Mouse (Mus musculus): ENCODE results near the gene 4931406C07Rik.
"Not testable (repeated sequence)": the region's sequence is repeated elsewhere in the genome, so short reads cannot be mapped to it uniquely, and the experiment has no call there.

Gene 4931406C07Rik

DNA sequence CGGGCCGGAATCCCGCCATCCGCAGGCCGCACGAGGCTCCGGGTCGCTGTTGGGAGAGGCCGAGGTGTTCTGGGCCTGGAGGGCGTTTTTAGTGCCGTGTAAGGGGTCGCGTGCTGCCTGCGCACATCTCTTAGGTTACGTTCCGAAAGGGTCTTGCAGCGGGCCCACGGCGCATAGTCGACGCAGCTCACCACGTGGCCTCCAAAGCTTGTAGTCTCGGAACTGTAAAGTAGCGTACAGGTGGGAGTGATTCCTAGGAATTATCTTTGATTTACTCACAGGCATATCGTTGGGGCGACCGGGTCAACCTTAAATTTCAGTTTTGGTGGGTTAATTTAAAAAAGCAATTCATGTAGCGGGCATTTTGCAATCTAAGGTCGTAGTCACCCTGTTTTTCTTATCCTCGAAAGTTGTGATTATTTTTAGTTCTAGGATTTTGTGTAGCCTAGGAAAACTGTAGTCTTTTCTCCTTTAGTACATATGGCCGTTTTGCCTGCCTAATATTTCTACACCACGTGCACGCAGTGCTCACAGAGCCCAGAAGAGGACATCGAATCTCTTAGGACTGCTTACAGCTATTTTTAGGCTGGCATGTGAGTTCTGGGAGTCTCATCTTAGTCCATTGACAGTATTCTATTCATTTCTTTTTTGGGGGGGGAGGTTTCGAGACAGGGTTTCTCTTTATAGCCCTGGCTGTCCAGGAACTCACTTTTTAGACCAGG, at the start of gene 4931406C07Rik:
Gene 4931406C07Rik, minus strand, starts transcription at position 51 of the 722 bp plus-strand sequence.
- DNase-seq (ENCODE audit: extremely low read depth, low read depth, low spot score), result no peak

DNA sequence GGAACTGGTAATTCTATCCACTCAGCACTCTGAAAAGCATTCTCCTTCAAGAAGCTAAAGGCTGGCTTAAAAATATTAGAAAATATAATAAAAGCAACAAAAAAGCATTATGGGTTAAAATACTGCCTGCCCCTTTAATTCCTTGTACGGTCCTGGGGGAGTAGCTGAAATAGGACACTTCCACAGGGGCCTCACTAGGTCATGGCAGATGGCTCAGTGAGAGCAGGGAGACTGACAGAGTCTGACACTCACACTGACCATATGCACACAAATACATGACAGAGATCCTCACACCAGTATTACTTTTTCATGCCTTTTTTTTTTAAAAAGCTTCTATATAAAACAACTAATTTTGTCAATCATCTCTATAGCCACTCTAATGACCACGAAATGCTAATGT, 43.7 kb upstream of the 4931406C07Rik start:
- DNase-seq (ENCODE audit: extremely low read depth, low read depth, low spot score), result no peak

DNA sequence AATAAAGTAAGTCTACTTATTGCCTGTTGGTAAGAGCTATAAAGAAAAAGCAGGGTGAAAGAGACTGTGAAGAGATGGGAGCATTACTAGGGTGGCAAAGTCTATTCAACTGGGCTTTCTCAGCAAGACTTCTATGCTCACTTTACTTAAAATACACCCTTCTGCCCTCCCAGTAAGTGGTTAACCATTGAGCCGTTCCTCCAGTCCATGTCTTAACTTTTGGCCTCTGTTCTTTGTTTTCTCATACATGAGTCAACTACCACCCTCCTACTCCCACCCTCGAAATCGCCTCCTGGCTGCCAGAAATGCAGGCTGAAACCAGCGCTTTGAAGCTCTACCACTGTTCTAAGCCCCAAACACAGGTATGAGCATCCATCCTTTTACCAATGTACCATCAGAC, 31.5 kb upstream of the 4931406C07Rik start:
- DNase-seq (ENCODE audit: extremely low read depth, low read depth, low spot score), result no peak

DNA sequence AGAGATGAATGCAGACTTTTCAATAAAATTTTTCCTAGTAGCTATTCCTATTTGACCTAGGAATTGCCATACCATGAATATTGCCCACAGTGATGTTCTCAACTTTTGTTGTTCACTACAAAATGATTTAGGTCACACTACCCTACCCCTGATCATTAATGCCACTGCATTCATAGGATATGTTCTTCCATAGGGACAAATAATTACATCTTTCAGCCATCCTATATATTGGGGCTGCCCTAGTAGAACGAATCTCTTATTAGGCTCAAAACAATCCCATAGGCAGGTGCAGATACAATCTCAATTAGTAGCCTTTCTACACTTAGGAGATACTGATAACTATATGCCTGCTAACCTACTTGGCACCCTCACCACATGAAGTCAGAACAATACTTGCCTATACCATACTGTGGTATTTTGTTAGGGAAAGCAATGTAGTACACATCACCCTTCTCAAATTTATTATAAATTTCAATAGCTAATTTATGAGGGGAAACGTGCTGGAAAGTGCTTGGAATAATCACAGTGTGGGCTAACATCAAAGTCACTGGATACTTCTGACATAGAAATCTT, 12.0 kb upstream of the 4931406C07Rik start:
- DNase-seq (ENCODE audit: extremely low read depth, low read depth, low spot score), result no peak

DNA sequence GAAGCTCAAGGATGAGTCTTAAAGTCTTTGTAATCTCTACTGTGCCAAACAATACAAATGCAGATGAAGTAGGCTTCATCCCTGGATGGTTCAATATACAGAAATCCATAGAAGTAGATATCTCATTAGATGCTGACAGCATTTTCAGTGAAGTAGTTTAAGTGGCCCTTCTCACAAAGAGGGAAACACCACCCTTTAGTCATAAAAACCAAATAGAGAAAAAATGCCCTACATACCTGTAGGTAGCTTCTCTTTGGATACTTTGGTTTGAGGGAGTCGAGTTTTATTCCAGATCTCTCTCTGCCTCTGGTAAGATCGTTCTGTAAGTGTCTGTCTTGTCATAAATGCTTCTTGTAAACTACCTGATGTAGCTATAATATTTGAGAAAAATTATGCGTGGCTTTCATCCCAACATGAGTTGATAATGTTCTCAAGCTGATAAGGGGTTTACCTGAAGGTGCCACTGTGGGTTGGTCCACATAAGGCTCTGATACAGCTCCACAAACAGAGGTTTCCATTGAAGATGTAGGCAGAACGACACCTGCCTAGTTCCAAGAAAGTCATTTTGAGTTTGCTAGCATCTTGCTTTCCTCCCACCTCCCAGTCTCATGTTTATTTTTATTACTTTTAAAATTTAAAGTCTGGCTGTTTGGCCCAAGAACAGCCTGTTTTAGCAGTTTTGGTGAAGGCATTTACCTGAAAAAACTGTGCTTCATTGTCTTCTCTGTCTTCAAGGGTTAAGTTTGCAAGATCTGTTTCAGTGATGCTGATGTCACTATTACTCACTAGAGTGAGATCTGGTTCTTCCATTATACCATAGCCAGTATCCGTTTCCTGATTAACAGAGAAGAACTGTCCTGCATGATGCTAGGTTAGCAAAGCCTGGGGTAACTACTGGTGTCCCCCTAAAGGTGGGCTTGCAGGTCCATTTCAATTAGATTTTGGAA, 11.2 kb upstream of the 4931406C07Rik start:
- DNase-seq (ENCODE audit: extremely low read depth, low read depth, low spot score), result no peak

DNA sequence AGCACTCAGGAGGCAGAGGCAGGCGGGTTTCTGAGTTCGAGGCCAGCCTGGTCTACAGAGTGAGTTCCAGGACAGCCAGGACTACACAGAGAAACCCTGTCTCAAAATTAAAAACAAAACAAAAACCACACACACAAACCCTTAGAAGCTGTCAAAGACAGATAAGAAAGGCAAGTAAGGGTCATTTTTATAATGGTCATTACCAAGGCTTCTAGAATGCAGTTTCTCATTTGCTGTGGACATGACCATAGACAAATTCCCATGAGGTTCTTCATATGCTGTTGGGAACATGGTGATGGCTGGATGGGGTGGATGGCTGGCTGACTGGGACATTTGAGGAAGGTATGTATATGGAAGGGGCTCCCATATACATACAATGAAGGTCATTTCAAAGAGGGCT, 10.0 kb upstream of the 4931406C07Rik start:
- not testable (repeated sequence) for DNase-seq (ENCODE audit: extremely low read depth, low read depth, low spot score)

DNA sequence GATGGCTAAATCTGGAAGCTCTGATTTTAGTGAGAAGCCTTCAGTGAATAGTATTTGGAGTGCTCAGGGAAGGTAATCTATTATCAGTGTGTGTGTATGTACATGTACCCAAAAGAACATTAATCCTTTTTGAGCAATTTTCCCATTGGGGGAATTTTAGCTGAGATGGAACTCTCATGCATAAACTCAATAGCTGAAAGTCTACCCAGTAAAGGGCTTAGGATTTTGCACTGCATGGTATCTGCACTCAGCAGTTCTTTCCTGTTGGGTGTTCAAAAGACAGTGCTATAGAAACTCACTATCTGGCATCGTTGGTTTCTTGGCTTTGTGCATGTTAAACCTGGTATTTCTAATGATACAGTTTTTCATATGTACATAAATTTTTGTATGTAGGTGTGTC, 8.4 kb upstream of the 4931406C07Rik start:
- DNase-seq (ENCODE audit: extremely low read depth, low read depth, low spot score), result no peak

DNA sequence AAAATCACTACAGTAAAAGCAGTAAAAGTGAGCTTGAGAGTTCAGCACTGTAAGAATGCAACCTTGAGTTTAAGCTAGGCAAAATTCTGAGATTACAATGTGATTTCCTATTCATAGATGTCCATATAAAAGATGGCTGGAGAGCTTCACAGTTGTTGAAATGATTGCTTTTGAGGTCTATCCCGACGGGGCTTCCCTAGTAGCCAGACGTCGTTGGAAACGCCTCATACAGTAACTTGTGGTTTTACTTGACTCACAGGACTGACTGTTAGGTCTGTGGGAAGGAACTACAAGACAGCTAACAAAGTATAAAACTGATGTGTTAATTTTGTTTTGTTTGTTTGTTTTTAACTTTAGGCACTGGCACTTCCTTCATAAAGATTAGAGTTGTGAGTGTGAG, 7.4 kb upstream of the 4931406C07Rik start:
- DNase-seq (ENCODE audit: extremely low read depth, low read depth, low spot score), result no peak

DNA sequence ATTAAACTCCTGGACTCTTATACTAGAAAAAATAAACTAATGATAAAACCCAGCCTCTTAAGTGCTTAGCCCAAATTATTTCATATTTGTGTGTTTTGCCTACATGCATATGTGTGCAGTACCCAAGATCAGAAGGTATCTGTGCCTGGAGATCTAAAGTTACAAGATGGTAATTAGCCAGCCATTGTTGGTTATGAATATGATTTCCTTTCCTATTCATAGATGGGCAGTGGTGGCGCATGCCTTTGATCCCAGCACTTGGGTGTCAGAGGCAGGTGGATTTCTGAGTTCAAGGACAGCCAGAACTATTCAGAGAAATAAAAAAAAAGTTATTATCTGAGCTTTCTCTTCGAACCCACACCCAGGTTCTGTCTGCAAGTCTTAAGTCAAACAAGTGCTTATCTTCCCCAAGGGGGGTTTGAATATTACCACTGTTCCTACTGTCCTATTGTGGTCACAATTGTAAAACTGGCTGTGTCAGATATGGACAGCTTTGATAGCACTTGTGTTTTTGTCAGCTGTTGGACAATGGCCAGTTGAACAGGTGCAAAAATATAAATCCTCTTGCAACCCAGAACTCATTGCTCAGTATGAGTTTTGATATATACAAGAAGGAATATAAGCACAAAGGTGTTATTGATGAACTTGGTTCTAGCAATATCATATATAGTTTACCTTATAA, 5.9 kb upstream of the 4931406C07Rik start:
- DNase-seq (ENCODE audit: extremely low read depth, low read depth, low spot score), result no peak

DNA sequence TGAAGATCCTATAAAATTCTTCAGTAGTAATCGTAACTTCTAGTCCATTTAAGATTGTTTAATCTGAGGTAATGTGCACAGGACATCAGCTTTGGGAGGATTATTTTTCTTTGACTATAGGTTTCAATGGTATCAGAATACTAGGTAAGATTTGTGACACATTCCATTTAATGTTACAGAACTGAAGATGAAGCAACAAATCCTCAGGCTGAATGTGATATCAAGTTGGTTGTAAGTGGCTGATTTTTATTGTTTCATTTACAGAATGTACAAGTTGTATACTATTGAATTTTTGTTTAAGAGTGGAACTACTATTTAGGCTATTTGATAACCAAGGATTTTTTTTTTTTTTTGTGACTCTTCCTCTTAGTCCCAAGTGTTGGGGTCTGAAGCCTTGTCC, 3.9 kb upstream of the 4931406C07Rik start:
- no peak for DNase-seq (ENCODE audit: extremely low read depth, low read depth, low spot score)

DNA sequence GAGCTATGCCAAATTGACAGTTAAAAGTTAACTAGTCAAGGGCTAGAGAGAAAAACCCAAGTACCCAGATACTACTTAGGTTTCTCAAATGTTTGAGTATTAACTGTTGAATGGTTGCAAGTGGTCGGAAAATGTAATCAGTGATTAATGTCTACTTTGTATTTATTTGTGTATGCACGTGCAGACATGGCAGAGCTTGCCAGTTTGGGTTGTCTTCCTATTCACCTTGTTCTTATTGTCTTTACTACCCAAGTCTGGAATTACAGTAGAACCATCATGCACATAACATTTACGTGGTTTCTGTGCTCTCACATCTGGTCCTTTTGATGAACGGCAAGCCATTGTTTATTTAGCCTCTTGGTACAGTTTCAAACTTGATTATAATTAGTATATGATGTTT, 3.2 kb upstream of the 4931406C07Rik start:
- no peak for DNase-seq (ENCODE audit: extremely low read depth, low read depth, low spot score)

DNA sequence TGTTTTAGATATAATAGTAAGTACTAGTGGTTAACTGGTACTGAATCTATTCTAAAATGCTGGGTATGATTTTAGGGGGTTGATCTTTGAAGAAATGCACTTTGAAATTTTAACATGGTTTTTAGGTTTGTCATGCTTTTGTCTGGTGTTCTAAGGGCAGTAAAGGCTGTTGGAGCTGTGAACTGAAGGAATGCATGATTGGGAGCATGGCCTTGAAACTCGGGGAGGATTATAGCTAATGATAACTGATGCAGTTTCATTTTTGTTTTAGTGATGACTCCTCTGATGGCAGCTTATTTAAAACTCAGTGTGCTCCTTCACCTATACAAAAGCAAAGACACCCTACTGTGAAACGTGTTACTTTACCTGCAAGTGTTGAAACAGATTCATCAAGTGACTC, 2.0 kb upstream of the 4931406C07Rik start:
- DNase-seq (ENCODE audit: extremely low read depth, low read depth, low spot score), result no peak

DNA sequence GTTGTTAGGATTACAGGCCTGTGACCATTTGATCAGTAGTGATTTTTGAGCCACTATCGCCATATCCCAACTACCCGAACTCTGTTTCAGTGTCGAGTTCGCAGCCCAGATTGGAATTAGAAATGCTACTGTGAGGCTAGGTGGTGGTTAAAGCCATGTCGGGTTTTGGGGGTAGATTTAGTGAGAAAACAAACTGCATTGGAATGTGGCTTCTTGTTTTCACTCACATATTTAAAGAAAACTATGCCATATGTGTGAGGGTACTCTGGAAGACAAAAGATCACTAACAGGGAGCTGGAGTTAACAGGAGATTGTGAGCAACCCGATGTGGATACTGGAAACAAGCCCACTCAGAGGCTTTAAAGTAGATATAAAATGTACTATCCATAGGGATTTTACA, 1.0 kb upstream of the 4931406C07Rik start:
- DNase-seq (ENCODE audit: extremely low read depth, low read depth, low spot score), result no peak

DNA sequence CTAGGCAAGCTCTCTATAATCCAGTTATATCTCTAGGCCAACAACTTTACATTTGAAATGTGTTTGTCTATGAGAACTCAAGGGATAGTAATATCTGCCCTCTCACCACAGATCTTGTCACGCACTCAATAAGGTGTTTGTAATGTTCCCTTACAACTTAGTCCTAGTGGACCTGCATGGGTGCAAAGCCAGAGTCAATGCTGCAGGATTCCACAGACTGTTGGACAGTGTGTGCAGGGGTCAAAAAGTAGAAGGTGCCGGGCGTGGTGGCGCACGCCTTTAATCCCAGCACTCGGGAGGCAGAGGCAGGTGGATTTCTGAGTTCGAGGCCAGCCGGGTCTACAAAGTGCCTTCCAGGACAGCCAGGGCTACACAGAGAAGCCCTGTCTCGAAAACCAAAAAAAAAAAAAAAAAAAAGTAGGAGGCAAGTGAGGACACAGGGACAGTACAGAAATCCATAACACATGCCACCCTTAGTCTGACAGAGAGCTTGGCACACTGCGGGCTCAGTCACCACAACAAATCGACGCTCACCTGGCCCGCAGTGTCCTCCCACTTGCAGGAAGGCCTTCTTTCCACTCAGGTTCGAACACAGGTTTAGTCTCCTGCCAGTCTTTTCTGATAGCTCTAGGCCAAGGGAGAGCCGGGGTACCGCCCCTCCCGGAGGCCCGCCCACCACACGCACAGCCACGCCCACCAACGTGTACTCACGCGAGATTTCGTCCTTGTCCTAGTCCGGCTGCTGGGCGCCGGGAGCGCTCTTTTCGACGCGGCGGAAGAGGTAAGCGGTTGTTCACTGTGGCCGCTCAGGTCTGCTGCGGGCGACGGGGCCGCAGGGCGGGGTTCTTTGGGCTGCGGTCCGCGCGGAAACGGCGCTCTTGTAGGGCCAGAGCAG, 498 bp downstream of the 4931406C07Rik start, which contains the start of gene Taf1d:
Gene Taf1d, plus strand, starts transcription at position 712 of the 895 bp plus-strand sequence.
- peak; percentile 43 for DNase-seq (ENCODE audit: extremely low read depth, low read depth, low spot score)

DNA sequence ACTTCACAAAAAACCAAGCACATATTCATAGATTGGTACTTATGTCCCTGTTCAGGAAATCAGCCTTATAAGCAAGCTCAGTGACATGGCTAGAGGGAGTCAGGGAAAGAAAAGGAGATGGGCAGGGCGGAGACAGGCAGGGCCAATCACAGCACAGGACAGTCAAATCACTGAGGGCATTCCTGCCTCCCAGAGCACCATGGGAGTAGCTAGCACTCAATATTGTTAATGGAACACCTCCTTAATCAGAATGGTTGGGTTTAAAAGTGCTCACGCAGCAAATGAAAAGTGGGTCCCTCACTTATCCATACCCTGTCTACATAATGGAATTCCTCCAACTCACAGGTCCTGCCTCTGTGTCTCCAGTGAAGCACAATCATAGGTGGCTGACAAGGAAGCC, 3.4 kb downstream of the 4931406C07Rik start:
- DNase-seq (ENCODE audit: extremely low read depth, low read depth, low spot score), result no peak

DNA sequence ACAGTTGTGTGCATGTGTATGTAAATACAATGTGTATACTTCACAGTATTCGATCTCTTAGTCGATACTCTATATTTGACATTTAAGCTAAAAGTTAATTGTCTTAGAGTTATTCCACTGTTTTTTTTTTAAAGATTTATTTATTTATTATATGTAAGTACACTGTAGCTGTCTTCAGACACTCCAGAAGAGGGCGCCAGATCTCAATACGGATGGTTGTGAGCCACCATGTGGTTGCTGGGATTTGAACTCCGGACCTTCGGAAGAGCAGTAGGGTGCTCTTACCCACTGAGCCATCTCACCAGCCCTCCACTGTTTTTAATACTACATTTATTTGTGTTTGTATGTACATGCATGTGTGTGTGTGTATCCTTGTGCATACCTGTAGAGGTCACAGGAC, 4.2 kb downstream of the 4931406C07Rik start:
- DNase-seq (ENCODE audit: extremely low read depth, low read depth, low spot score), result not testable (repeated sequence)

DNA sequence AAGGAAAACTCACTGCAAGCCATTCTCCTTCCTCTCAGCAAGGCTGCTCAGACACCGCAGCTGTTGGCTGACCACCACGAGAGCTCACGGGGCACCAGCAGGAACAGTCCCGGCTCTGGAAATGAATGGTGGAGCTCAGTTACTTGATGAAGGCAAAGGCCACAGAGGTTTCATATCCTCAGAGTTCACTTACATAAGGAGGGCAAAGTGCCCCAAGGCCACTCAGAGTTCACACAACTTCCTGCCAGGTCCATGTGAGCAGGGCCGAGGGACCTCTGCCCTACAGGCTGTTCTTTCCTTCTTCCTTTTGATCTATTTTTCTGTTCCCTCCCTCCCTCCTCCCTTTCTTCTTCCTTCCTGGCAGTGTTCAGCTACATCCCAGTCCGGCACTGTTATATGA, 4.8 kb downstream of the 4931406C07Rik start:
- no peak for DNase-seq (ENCODE audit: extremely low read depth, low read depth, low spot score)

DNA sequence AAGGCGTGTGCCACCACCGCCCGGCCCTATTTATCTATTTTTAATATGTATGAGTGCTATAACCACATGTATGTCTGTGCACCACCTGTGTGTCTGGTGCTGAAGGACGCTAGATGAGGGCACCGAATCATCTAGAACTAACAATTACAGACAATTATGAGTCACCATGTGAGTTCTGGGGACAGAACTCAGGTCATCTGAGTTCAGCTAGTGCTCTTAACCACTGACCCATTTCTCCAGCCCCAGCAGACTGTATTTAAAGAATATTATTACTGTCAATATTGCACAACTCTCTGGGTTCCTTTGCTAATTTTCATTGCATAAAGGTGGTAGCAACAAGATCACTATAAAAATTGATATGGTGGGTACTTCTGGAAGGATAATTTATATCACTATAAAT, 6.2 kb downstream of the 4931406C07Rik start:
- no peak for DNase-seq (ENCODE audit: extremely low read depth, low read depth, low spot score)

DNA sequence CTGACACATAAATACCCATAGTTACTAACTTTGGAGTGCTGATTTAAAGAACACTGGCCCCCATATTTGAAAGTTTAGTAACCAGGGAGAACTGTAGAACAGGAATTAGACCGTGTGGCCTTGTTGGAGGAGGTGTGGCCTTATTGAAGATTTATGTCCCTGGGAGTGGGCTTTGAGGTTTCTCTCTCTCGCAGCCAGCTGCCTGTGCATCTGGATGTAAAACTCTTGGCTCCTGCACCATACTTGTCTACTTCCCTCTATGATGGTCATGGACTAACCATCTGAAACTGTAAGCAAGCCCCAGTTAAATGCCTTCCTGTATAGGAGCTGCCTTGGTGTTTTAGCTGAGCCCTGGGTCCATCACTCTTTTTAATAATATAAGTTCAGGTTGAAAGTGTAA, 7.8 kb downstream of the 4931406C07Rik start:
- DNase-seq (ENCODE audit: extremely low read depth, low read depth, low spot score), result no peak

DNA sequence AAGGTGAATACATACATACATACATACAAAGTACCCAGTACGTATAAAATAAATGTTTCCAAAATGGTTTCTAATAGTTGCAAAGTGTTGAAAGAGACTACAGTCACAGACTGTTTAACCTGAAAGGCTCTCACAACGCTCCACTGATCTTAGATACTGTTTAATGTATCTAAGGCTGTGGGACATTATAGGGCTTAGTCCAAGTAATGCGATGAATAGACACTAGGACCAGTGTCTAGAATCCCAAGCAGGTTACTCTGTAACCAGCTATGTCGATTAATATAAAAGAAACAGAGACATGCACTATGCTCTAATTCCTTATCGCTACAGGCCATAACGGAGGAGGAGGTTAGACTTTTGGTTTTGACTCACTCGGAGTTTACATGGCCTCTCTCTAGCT, 9.1 kb downstream of the 4931406C07Rik start:
- no peak for DNase-seq (ENCODE audit: extremely low read depth, low read depth, low spot score)

Data from fat pad, adult 2 months (tissue).